Mouse (Mus musculus): ENCODE measurements around the gene Grxcr1. TPM values are rescaled to one million over a fixed set of nuclear protein-coding genes. Genes with fewer than 3 reads are reported as not detected.

Grxcr1 gene
- polyA plus RNA-seq, 2 experiments = not detected

DNA sequence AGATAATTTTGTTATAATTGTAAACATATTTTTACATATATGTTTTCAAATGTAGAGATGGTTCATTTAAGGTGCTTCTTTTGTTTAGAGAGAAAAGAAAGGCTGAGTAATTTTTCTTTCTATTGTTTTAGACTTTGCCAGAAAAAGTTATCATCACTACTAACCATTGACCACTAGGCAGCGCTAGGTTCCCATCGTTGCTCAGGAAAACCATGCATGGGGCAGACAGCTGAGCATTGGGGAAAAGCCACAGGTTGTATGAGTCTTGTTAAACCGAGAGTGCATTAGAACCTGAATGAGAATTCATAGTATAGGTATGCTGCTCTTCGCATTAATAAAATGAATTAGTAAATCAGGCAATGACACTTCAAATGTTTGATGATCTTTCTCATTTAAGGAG is 96.8 kb downstream of the Grxcr1 start:
- Histone ChIP-seq H3K27ac (no peak overlapping the region), H3K4me1 (replicated peaks; ENCODE audit: control insufficient read depth in 2 of 2, insufficient read depth in 2 of 2, low read length in 1 of 2) (no peaks in the 10 kb centered on the region), H3K4me2 (ENCODE audit: low read depth) (no peak overlapping the region), H3K36me3 (replicated peaks; ENCODE audit: control insufficient read depth, insufficient read depth, low read depth) (no peaks in the 10 kb centered on the region), H3K9me3 (ENCODE audit: control insufficient read depth, low read length) (no peaks in the 10 kb centered on the region), H3K4me3 (ENCODE audit: insufficient read depth in 1 of 2, low read depth in 2 of 2, low read length in 2 of 2) (no peak overlapping the region), H3K27me3 (ENCODE audit: control insufficient read depth, insufficient read depth, low read length) (no peaks in the 10 kb centered on the region), H3K9ac (replicated peaks) (no peak overlapping the region)
- DNase-seq (ENCODE audit: low read depth in 3 of 3, low spot score in 3 of 3) = no peak
- no peak for ATAC-seq (ENCODE audit: insufficient read depth)
- TF ChIP-seq EP300 (IDR thresholded peaks at IDR 0.05; ENCODE audit: low read depth) (no peak), CTCF (IDR thresholded peaks at IDR 0.05; ENCODE audit: low read depth) (peak; percentile 31)
- WGBS (ENCODE audit: insufficient replicate concordance) = 10% methylated on average over 4 of the region's 4 CpGs

DNA sequence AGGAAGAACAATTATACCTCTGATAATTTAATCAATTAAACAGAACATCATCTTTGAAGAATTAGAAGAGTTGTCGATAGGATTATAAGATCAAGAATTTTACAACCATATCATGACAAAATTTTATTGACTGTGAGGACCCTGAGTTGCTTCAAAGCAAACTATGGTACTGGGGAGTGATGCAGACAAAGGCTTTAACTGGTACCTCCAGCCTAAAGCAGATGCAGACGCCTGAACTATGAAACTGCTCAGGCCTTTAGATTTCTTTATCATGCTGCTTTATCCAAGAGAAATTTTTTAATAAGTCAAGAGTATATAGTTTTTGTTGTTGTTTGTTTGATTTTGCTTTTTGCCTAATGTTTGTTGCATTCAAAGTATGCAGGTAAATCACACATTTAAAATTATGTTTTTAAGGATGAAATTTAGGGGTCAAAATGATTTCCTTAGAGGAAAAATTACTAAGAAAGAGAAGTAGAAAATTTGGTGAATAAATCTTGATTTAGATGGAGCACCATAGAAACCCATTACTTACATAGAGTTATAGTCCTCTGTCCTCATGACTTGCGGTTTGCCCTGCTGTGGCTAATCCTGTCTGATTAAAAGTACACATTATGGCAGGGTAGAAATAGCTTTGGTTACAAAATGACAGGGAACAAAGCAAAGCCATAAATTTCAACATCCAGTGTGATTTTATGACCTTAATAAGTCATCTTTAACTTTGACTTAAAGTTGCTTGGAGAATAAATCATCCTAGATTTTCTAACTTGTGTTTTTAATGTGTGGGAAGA is 97.4 kb downstream of the Grxcr1 start:
- TF ChIP-seq CTCF (IDR thresholded peaks at IDR 0.05; ENCODE audit: low read depth) (no peak), EP300 (IDR thresholded peaks at IDR 0.05; ENCODE audit: low read depth) (no peak)
- H3K9ac ChIP-seq (replicated peaks) = no peak overlapping the region
- ATAC-seq (ENCODE audit: insufficient read depth) (no peak), DNase-seq (ENCODE audit: low read depth in 3 of 3, low spot score in 3 of 3) (no peak)
- no peaks in the 10 kb centered on the region for H3K9me3 ChIP-seq (ENCODE audit: control insufficient read depth, low read length)
- H3K4me3 ChIP-seq (ENCODE audit: insufficient read depth in 1 of 2, low read depth in 2 of 2, low read length in 2 of 2) = no peak overlapping the region
- H3K4me2 ChIP-seq (ENCODE audit: low read depth) = no peak overlapping the region
- H3K4me1 ChIP-seq (replicated peaks; ENCODE audit: control insufficient read depth in 2 of 2, insufficient read depth in 2 of 2, low read length in 1 of 2) = no peaks in the 10 kb centered on the region
- H3K36me3 ChIP-seq (replicated peaks; ENCODE audit: control insufficient read depth, insufficient read depth, low read depth) = no peaks in the 10 kb centered on the region
- no peaks in the 10 kb centered on the region for H3K27me3 ChIP-seq (ENCODE audit: control insufficient read depth, insufficient read depth, low read length)
- WGBS (ENCODE audit: insufficient replicate concordance) = 52% methylated on average over 3 of the region's 3 CpGs
- H3K27ac ChIP-seq = no peak overlapping the region

DNA sequence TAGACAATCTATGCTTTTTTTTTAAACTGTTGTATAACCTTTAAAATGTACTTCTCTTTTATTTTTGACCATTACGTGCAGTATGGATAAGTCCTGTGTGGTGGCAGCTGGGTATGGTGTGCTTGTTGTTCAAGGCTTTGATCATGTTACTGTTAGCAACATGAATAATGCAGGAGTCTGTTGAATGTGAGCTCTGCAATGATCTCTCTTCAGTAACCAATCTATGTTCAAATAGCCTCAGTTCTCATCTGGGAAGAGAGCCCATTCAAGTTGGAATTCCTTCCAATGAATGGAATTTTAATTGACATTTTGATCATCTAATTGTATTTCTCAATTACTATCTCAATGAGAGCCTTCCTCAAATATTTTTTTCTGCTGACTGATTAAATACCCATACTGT is 115.2 kb downstream of the Grxcr1 start:
- no peak overlapping the region for H3K4me3 ChIP-seq (ENCODE audit: insufficient read depth in 1 of 2, low read depth in 2 of 2, low read length in 2 of 2)
- ATAC-seq (ENCODE audit: insufficient read depth) (no peak), DNase-seq (ENCODE audit: low read depth in 3 of 3, low spot score in 3 of 3) (no peak)
- H3K36me3 ChIP-seq (replicated peaks; ENCODE audit: control insufficient read depth, insufficient read depth, low read depth) = no peaks in the 10 kb centered on the region
- H3K27ac ChIP-seq = no peak overlapping the region
- H3K9ac ChIP-seq (replicated peaks) = no peak overlapping the region
- H3K9me3 ChIP-seq (ENCODE audit: control insufficient read depth, low read length) = no peaks in the 10 kb centered on the region
- no peak overlapping the region for H3K4me2 ChIP-seq (ENCODE audit: low read depth)
- TF ChIP-seq EP300 (IDR thresholded peaks at IDR 0.05; ENCODE audit: low read depth) = no peak
- TF ChIP-seq CTCF (IDR thresholded peaks at IDR 0.05; ENCODE audit: low read depth) = no peak
- WGBS (ENCODE audit: insufficient replicate concordance) = 61% methylated on average over 1 of the region's 1 CpGs
- no peaks in the 10 kb centered on the region for H3K27me3 ChIP-seq (ENCODE audit: control insufficient read depth, insufficient read depth, low read length)
- no peaks in the 10 kb centered on the region for H3K4me1 ChIP-seq (replicated peaks; ENCODE audit: control insufficient read depth in 2 of 2, insufficient read depth in 2 of 2, low read length in 1 of 2)

DNA sequence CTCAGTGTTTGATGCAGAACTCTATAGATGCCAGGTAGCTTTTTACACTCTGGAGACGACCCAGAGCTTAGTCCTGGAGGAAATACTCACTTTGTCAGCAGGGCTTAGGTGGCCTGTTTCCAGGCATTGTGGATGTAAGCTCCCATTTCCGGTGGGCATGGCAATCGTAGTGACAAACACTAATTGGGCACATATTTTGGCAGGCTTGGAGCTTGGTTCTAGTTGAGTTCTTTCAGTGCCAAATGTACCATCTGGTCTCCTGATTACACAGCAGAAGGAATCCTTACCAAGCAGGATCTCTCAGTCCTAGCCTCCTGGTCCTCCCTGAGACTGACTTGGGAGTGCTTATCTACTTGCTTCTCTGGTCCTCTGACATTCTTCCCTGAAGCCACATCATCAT is 118.3 kb downstream of the Grxcr1 start:
- no peak overlapping the region for H3K4me3 ChIP-seq (ENCODE audit: insufficient read depth in 1 of 2, low read depth in 2 of 2, low read length in 2 of 2)
- H3K9me3 ChIP-seq (ENCODE audit: control insufficient read depth, low read length) = no peaks in the 10 kb centered on the region
- no peak overlapping the region for H3K27ac ChIP-seq
- no peaks in the 10 kb centered on the region for H3K4me1 ChIP-seq (replicated peaks; ENCODE audit: control insufficient read depth in 2 of 2, insufficient read depth in 2 of 2, low read length in 1 of 2)
- no peak overlapping the region for H3K9ac ChIP-seq (replicated peaks)
- H3K36me3 ChIP-seq (replicated peaks; ENCODE audit: control insufficient read depth, insufficient read depth, low read depth) = no peaks in the 10 kb centered on the region
- TF ChIP-seq CTCF (IDR thresholded peaks at IDR 0.05; ENCODE audit: low read depth) (no peak), EP300 (IDR thresholded peaks at IDR 0.05; ENCODE audit: low read depth) (no peak)
- ATAC-seq (ENCODE audit: insufficient read depth) (no peak), DNase-seq (ENCODE audit: low read depth in 3 of 3, low spot score in 3 of 3) (no peak)
- no peak overlapping the region for H3K4me2 ChIP-seq (ENCODE audit: low read depth)
- H3K27me3 ChIP-seq (ENCODE audit: control insufficient read depth, insufficient read depth, low read length) = no peaks in the 10 kb centered on the region
- WGBS (ENCODE audit: insufficient replicate concordance) = 42% methylated on average over 3 of the region's 3 CpGs

DNA sequence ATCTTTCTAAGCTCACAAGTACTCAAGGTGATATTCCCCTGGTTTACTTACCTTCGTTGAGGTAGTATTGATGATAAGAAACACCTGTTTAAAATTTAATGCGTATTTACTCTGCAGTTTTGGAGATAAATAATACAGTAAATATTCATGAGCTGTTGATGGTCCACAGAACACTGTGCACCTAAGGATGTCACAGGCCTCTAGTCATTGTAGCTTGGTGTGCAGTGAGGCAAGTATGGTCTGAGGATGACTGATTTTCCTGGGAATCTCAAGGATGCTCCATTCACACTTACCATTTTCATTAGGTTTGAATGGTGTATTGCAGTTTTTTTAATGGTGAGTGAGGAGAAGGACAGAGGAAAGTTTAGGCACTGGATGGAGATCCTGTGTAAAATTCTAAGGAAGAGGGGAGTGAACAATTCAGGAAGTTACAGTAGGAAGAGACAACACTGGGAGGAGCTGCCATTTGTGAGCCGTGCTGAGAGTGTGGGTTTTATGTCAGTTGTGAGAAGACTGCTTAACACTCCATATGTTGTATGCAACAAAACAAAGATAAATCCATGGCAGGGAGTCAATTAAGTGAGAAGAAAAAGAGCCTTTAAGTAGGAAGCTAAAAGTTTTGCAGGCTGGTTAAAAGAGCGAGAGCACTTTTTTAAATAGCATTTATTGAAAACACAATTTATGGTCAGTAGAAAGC is 118.9 kb downstream of the Grxcr1 start:
- TF ChIP-seq EP300 (IDR thresholded peaks at IDR 0.05; ENCODE audit: low read depth) (no peak), CTCF (IDR thresholded peaks at IDR 0.05; ENCODE audit: low read depth) (no peak)
- Histone ChIP-seq H3K36me3 (replicated peaks; ENCODE audit: control insufficient read depth, insufficient read depth, low read depth) (no peaks in the 10 kb centered on the region), H3K4me1 (replicated peaks; ENCODE audit: control insufficient read depth in 2 of 2, insufficient read depth in 2 of 2, low read length in 1 of 2) (no peaks in the 10 kb centered on the region), H3K9me3 (ENCODE audit: control insufficient read depth, low read length) (no peaks in the 10 kb centered on the region), H3K4me3 (ENCODE audit: insufficient read depth in 1 of 2, low read depth in 2 of 2, low read length in 2 of 2) (no peak overlapping the region), H3K4me2 (ENCODE audit: low read depth) (no peak overlapping the region), H3K27me3 (ENCODE audit: control insufficient read depth, insufficient read depth, low read length) (no peaks in the 10 kb centered on the region), H3K27ac (no peak overlapping the region), H3K9ac (replicated peaks) (no peak overlapping the region)
- 53% methylated on average over 4 of the region's 4 CpGs for WGBS (ENCODE audit: insufficient replicate concordance)
- ATAC-seq (ENCODE audit: insufficient read depth) = no peak
- no peak for DNase-seq (ENCODE audit: low read depth in 3 of 3, low spot score in 3 of 3)
